Mouse (Mus musculus): Measurements from ENCODE around the gene Cfap43. TPM values are rescaled to one million over a fixed set of nuclear protein-coding genes. Genes with fewer than 3 reads are reported as not detected.
A peak's percentile ranks its signal among the peaks of the same experiment; 100 is the strongest.

The Cfap43 gene
- polyA plus RNA-seq, 1 experiment from 2014 or later = 0.11 TPM

GRCm38 (mm10) chr19:47918455-47919101, 509 bp downstream of the Cfap43 start:
- Histone ChIP-seq H3K27me3 (replicated peaks; ENCODE audit: control insufficient read depth, insufficient read depth, low read length) (no peaks in the 10 kb centered on the region), H3K27ac (ENCODE audit: low read depth) (peak overlapping the region; percentile 97), H3K4me2 (ENCODE audit: low read length) (peak overlapping the region; percentile 62), H3K4me1 (replicated peaks; ENCODE audit: control insufficient read depth, insufficient read depth, low read length) (peaks cover 21% of the 10 kb centered on the region), H3K9me3 (ENCODE audit: control insufficient read depth, low read length) (no peaks in the 10 kb centered on the region), H3K9ac (ENCODE audit: low read length) (peak overlapping the region; percentile 79), H3K36me3 (ENCODE audit: control insufficient read depth, insufficient read depth, low read length) (0 out of 2 replicates have a peak, but pooled peaks cover 8% of the 10 kb centered on the region), H3K4me3 (ENCODE audit: low read depth, low read length) (peak overlapping the region; percentile 85)
- DNase-seq (ENCODE audit: low spot score) (no peak), ATAC-seq (replicated peaks; ENCODE audit: low FRiP score, low TSS enrichment, low read depth) (peak; percentile 33)
- WGBS = under 1% methylated on average over 29 of the region's 29 CpGs

DNA sequence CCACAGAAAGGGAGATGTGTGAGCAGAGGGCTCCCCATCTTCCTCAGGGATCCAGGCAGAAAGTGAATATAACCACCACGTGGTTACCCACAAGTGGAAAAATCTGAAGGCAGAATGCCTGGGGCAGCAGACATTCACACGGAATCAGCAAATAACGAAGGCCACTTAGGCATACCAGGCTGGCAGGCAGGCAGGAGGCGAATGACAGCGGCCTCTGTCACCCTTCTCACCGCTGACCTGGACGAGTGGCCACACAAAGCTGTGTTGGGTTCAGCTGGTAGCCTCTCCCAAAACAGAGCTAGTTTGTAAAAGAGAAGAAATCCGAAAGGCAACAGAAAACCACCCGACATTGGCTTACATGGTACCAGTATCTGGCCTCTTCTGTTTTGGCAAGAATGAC, 1.1 kb downstream of the Cfap43 start:
- Histone ChIP-seq H3K27ac (ENCODE audit: low read depth) (peak overlapping the region; percentile 97; the same call in 1 of the 2 replicates), H3K4me1 (replicated peaks; ENCODE audit: control insufficient read depth, insufficient read depth, low read length) (peaks cover 21% of the 10 kb centered on the region), H3K9ac (ENCODE audit: low read length) (peak overlapping the region; percentile 79), H3K4me2 (ENCODE audit: low read length) (peak overlapping the region; percentile 62), H3K27me3 (replicated peaks; ENCODE audit: control insufficient read depth, insufficient read depth, low read length) (no peaks in the 10 kb centered on the region), H3K36me3 (ENCODE audit: control insufficient read depth, insufficient read depth, low read length) (0 out of 2 replicates have a peak, but pooled peaks cover 8% of the 10 kb centered on the region), H3K9me3 (ENCODE audit: control insufficient read depth, low read length) (no peaks in the 10 kb centered on the region), H3K4me3 (ENCODE audit: low read depth, low read length) (peak overlapping the region; percentile 85)
- ATAC-seq (replicated peaks; ENCODE audit: low FRiP score, low TSS enrichment, low read depth) = no peak
- 18% methylated on average over 9 of the region's 9 CpGs for WGBS
- DNase-seq (ENCODE audit: low spot score) = no peak

DNA sequence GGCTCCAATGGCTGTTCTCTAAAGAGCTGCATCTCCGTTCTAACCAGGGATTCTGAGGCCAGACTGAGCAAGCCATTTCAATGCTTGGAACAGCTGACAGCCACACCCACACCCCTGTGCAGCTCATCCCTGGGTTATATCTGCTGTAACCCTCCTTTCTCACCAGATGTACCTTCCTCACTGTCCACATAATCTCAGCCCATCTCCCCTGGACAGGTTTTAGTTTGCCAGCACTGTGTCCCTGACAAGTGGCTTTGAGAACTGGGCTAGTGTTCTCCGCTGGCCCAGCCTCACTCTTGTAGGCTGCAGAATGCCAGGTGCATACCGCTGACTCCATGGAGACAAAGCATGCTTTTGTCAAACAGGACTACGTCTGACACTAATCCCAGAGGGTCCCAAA, 1.7 kb downstream of the Cfap43 start:
- no peaks in the 10 kb centered on the region for H3K27me3 ChIP-seq (replicated peaks; ENCODE audit: control insufficient read depth, insufficient read depth, low read length)
- WGBS = 30% methylated on average over 4 of the region's 4 CpGs
- H3K4me1 ChIP-seq (replicated peaks; ENCODE audit: control insufficient read depth, insufficient read depth, low read length) = peaks cover 21% of the 10 kb centered on the region
- no peak for ATAC-seq (replicated peaks; ENCODE audit: low FRiP score, low TSS enrichment, low read depth)
- H3K36me3 ChIP-seq (ENCODE audit: control insufficient read depth, insufficient read depth, low read length) = 0 out of 2 replicates have a peak, but pooled peaks cover 8% of the 10 kb centered on the region
- peak overlapping the region; percentile 62 for H3K4me2 ChIP-seq (ENCODE audit: low read length)
- DNase-seq (ENCODE audit: low spot score) = no peak
- no peak overlapping the region; the same call in 1 of the 2 replicates for H3K9ac ChIP-seq (ENCODE audit: low read length)
- H3K9me3 ChIP-seq (ENCODE audit: control insufficient read depth, low read length) = no peaks in the 10 kb centered on the region
- H3K4me3 ChIP-seq (ENCODE audit: low read depth, low read length) = 0 out of 2 replicates have a peak overlapping the region, but pooled peaks have one; percentile 85
- H3K27ac ChIP-seq (ENCODE audit: low read depth) = no peak overlapping the region

DNA sequence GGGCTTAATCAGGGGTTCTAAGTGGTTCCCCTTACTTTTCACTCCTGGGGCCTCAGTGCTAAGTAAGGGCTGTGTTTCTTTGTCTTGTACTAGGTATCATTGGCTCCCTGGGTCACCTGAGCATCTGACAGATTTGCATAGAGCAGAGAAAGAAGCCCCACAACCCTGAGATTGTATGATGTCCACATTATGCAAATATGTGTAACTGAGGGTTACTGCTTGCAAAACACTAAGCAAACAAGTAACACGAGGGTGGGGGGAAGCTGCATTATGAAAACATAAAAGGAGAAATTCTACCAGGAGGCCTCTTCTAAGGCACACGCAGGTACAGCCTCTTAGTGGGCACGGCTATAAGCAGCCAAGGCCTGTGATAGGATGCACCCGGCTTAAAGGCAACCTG, 3.8 kb downstream of the Cfap43 start:
- Histone ChIP-seq H3K4me3 (ENCODE audit: low read depth, low read length) (no peak overlapping the region), H3K4me2 (ENCODE audit: low read length) (no peak overlapping the region), H3K27ac (ENCODE audit: low read depth) (no peak overlapping the region), H3K36me3 (ENCODE audit: control insufficient read depth, insufficient read depth, low read length) (0 out of 2 replicates have a peak, but pooled peaks cover 8% of the 10 kb centered on the region), H3K9me3 (ENCODE audit: control insufficient read depth, low read length) (no peaks in the 10 kb centered on the region), H3K27me3 (replicated peaks; ENCODE audit: control insufficient read depth, insufficient read depth, low read length) (no peaks in the 10 kb centered on the region), H3K4me1 (replicated peaks; ENCODE audit: control insufficient read depth, insufficient read depth, low read length) (peaks cover 24% of the 10 kb centered on the region), H3K9ac (ENCODE audit: low read length) (no peak overlapping the region)
- no peak for DNase-seq (ENCODE audit: low spot score)
- WGBS = 79% methylated on average over 4 of the region's 4 CpGs
- ATAC-seq (replicated peaks; ENCODE audit: low FRiP score, low TSS enrichment, low read depth) = no peak

DNA sequence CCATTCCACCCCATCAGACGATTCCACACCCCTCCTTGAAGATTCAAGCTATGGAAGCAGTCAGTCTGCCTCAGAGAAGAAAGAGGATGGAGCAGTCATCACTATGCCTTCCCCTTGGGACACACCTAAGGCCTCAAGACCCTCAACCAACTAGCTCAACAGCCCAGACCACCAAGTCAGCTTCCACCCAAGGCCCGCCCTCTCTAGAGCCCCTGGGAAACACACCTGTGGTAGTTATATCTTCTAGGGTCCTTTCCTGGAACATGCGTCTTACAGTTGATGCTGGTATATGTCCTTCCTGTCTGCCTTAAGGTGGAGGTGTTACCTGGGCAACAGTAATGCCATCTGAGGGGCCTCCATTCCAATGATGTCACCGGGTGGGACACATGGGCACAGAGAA, 4.9 kb downstream of the Cfap43 start:
- 93% methylated on average over 4 of the region's 4 CpGs for WGBS
- H3K36me3 ChIP-seq (ENCODE audit: control insufficient read depth, insufficient read depth, low read length) = 0 out of 2 replicates have a peak, but pooled peaks cover 8% of the 10 kb centered on the region
- DNase-seq (ENCODE audit: low spot score) (no peak), ATAC-seq (replicated peaks; ENCODE audit: low FRiP score, low TSS enrichment, low read depth) (no peak)
- no peaks in the 10 kb centered on the region for H3K27me3 ChIP-seq (replicated peaks; ENCODE audit: control insufficient read depth, insufficient read depth, low read length)
- no peaks in the 10 kb centered on the region for H3K9me3 ChIP-seq (ENCODE audit: control insufficient read depth, low read length)
- no peak overlapping the region for H3K27ac ChIP-seq (ENCODE audit: low read depth)
- H3K9ac ChIP-seq (ENCODE audit: low read length) = no peak overlapping the region
- peaks cover 29% of the 10 kb centered on the region for H3K4me1 ChIP-seq (replicated peaks; ENCODE audit: control insufficient read depth, insufficient read depth, low read length)
- H3K4me3 ChIP-seq (ENCODE audit: low read depth, low read length) = no peak overlapping the region
- H3K4me2 ChIP-seq (ENCODE audit: low read length) = no peak overlapping the region

- Histone ChIP-seq H3K9me3 (ENCODE audit: control insufficient read depth, low read length) (no peaks in the 10 kb centered on the region), H3K36me3 (ENCODE audit: control insufficient read depth, insufficient read depth, low read length) (0 out of 2 replicates have a peak, but pooled peaks cover 8% of the 10 kb centered on the region), H3K9ac (ENCODE audit: low read length) (no peak overlapping the region), H3K4me2 (ENCODE audit: low read length) (no peak overlapping the region), H3K4me1 (replicated peaks; ENCODE audit: control insufficient read depth, insufficient read depth, low read length) (peaks cover 34% of the 10 kb centered on the region), H3K4me3 (ENCODE audit: low read depth, low read length) (no peak overlapping the region), H3K27ac (ENCODE audit: low read depth) (no peak overlapping the region), H3K27me3 (replicated peaks; ENCODE audit: control insufficient read depth, insufficient read depth, low read length) (no peaks in the 10 kb centered on the region)
- no peak for ATAC-seq (replicated peaks; ENCODE audit: low FRiP score, low TSS enrichment, low read depth)
- 86% methylated on average over 7 of the region's 7 CpGs for WGBS
- no peak for DNase-seq (ENCODE audit: low spot score)
Observed at GRCm38 (mm10) chr19:47913344-47913743, 5.7 kb downstream of the Cfap43 start.

GRCm38 (mm10) chr19:47910751-47911150, 8.3 kb downstream of the Cfap43 start:
- Histone ChIP-seq H3K4me1 (replicated peaks; ENCODE audit: control insufficient read depth, insufficient read depth, low read length) (peaks cover 19% of the 10 kb centered on the region), H3K4me2 (ENCODE audit: low read length) (no peak overlapping the region), H3K9ac (ENCODE audit: low read length) (no peak overlapping the region), H3K27me3 (replicated peaks; ENCODE audit: control insufficient read depth, insufficient read depth, low read length) (no peaks in the 10 kb centered on the region), H3K4me3 (ENCODE audit: low read depth, low read length) (no peak overlapping the region), H3K9me3 (ENCODE audit: control insufficient read depth, low read length) (no peaks in the 10 kb centered on the region), H3K36me3 (ENCODE audit: control insufficient read depth, insufficient read depth, low read length) (0 out of 2 replicates have a peak, but pooled peaks cover 8% of the 10 kb centered on the region), H3K27ac (ENCODE audit: low read depth) (no peak overlapping the region)
- no peak for ATAC-seq (replicated peaks; ENCODE audit: low FRiP score, low TSS enrichment, low read depth)
- WGBS = 86% methylated on average over 4 of the region's 4 CpGs
- no peak for DNase-seq (ENCODE audit: low spot score)

GRCm38 (mm10) chr19:47910117-47910618, 8.9 kb downstream of the Cfap43 start:
- Histone ChIP-seq H3K9me3 (ENCODE audit: control insufficient read depth, low read length) (no peaks in the 10 kb centered on the region), H3K9ac (ENCODE audit: low read length) (no peak overlapping the region), H3K4me1 (replicated peaks; ENCODE audit: control insufficient read depth, insufficient read depth, low read length) (peaks cover 19% of the 10 kb centered on the region), H3K27me3 (replicated peaks; ENCODE audit: control insufficient read depth, insufficient read depth, low read length) (no peaks in the 10 kb centered on the region), H3K27ac (ENCODE audit: low read depth) (no peak overlapping the region), H3K36me3 (ENCODE audit: control insufficient read depth, insufficient read depth, low read length) (0 out of 2 replicates have a peak, but pooled peaks cover 8% of the 10 kb centered on the region), H3K4me3 (ENCODE audit: low read depth, low read length) (no peak overlapping the region), H3K4me2 (ENCODE audit: low read length) (peak overlapping the region; percentile 43; the same call in 1 of the 2 replicates)
- no peak for DNase-seq (ENCODE audit: low spot score)
- no peak for ATAC-seq (replicated peaks; ENCODE audit: low FRiP score, low TSS enrichment, low read depth)
- WGBS = 40% methylated on average over 4 of the region's 4 CpGs

Measured in intestine, embryonic 14.5 days (tissue).